Mouse (Mus musculus) liver, embryonic 11.5 days (tissue): ENCODE data around the gene Fermt3. TPM values are rescaled to one million over a fixed set of nuclear protein-coding genes. Genes with fewer than 3 reads are reported as not detected.

ENCODE experiments used
- polyA plus RNA-seq: library from polyadenylated mRNA; unstranded; fragments of >200 nt; fragmentation: Nextera tagmentation; extraction: Ambion mirVana; gene quantifications from 2 replicates; pipeline ENCODE4 v1.2.1, GENCODE M21; 2014

Fermt3 gene
- polyA plus RNA-seq, 1 experiment from 2014 or later, result 155 TPM

Other genes with a start within 250 kb of the Fermt3 start
- 11.5 and 12.6 TPM in 2 replicates for gene Rps6ka4, start 178.8 kb downstream of the Fermt3 start, polyA plus RNA-seq
- gene Ccdc88b, start 161.3 kb downstream of the Fermt3 start, polyA plus RNA-seq, result 2.8 and 4.4 TPM in 2 replicates
- 167 and 169 TPM in 2 replicates for gene Trmt112, start 109.8 kb downstream of the Fermt3 start, polyA plus RNA-seq
- gene Prdx5, start 109.4 kb downstream of the Fermt3 start, polyA plus RNA-seq, result 106 and 117 TPM in 2 replicates
- 4.1 and 5.9 TPM in 2 replicates for gene Esrra, start 97.7 kb downstream of the Fermt3 start, polyA plus RNA-seq
- 0.49 and 0.91 TPM in 2 replicates for gene Catsperz, start 94.1 kb downstream of the Fermt3 start, polyA plus RNA-seq
- gene Kcnk4, start 85.0 kb downstream of the Fermt3 start, polyA plus RNA-seq, result 0.18 and 0.38 TPM in 2 replicates
- 51.9 and 54.7 TPM in 2 replicates for gene Bad, start 77.6 kb downstream of the Fermt3 start, polyA plus RNA-seq
- 18.2 and 18.9 TPM in 2 replicates for gene Gpr137, start 77.0 kb downstream of the Fermt3 start, polyA plus RNA-seq
- gene Ppp1r14b, start 44.5 kb downstream of the Fermt3 start, polyA plus RNA-seq, result 189 and 221 TPM in 2 replicates
- gene Plcb3, start 43.0 kb downstream of the Fermt3 start, polyA plus RNA-seq, result 20.6 and 23.4 TPM in 2 replicates
- 111 and 124 TPM in 2 replicates for gene Fkbp2, start 39.0 kb downstream of the Fermt3 start, polyA plus RNA-seq
- 24.3 and 28.8 TPM in 2 replicates for gene Vegfb, start 31.8 kb downstream of the Fermt3 start, polyA plus RNA-seq
- gene Dnajc4, start 26.9 kb downstream of the Fermt3 start, polyA plus RNA-seq, result 14.0 and 14.7 TPM in 2 replicates
- gene Nudt22, start 23.4 kb downstream of the Fermt3 start, polyA plus RNA-seq, result 15.9 and 16.9 TPM in 2 replicates
- gene Trpt1, start 23.3 kb downstream of the Fermt3 start, polyA plus RNA-seq, result 3.9 and 4.9 TPM in 2 replicates
- gene Stip1, start 20.5 kb upstream of the Fermt3 start, polyA plus RNA-seq, result 356 and 387 TPM in 2 replicates
- gene Macrod1, start 37.3 kb upstream of the Fermt3 start, polyA plus RNA-seq, result 5.9 and 6.7 TPM in 2 replicates
- gene Flrt1, start 86.3 kb upstream of the Fermt3 start, polyA plus RNA-seq, result 0.60 and 0.64 TPM in 2 replicates
- 139 and 140 TPM in 2 replicates for gene Otub1, start 186.8 kb upstream of the Fermt3 start, polyA plus RNA-seq
- gene Cox8a, start 198.1 kb upstream of the Fermt3 start, polyA plus RNA-seq, result 1,017 and 1,108 TPM in 2 replicates
- gene Naa40, start 221.7 kb upstream of the Fermt3 start, polyA plus RNA-seq, result 70.7 and 76.0 TPM in 2 replicates
- gene Rcor2, start 247.9 kb upstream of the Fermt3 start, polyA plus RNA-seq, result 7.5 and 8.7 TPM in 2 replicates